Mouse (Mus musculus): ENCODE results near the gene Tmod3.

DNA sequence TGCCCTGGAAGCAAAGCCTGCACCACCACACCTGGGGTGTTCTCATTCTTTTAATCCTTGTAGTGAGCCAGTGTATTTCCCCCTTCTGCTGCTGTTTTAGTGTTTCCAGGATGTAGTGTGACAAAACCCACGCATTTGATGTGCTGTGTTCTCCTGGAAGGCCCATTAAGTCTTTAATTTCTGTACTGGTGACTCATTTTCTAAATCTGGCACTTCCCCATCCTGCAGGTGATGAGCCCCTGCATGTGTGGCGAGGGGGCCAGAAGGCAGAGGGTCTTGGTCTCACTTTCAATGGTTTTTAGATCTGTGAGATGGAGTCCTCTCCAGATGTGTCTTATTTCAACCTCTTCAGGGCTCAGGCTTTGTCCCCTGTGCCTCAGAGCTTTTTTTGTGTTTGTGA, 105.5 kb downstream of the Tmod3 start:
- TF ChIP-seq CTCF (IDR thresholded peaks at IDR 0.05; ENCODE audit: control insufficient read depth, insufficient read depth, insufficient read length) (no peak), MYOG (IDR thresholded peaks at IDR 0.05; ENCODE audit: control insufficient read depth, extremely low read depth, insufficient read length) (no peak), USF1 (IDR thresholded peaks at IDR 0.05; ENCODE audit: low read depth) (no peak), MAX (IDR thresholded peaks at IDR 0.05) (no peak), CEBPB (IDR thresholded peaks at IDR 0.05; ENCODE audit: low read depth) (no peak), MYOD1 (IDR thresholded peaks at IDR 0.05; ENCODE audit: control insufficient read depth, insufficient read length, low read depth) (no peak)

Data from C2C12 (cell line).